Mouse (Mus musculus) thymus, adult 2 months (tissue): Measurements from ENCODE around the gene Gabrb1. TPM values are rescaled to one million over a fixed set of nuclear protein-coding genes. Genes with fewer than 3 reads are reported as not detected.

Source experiments
- DNase-seq: peaks from one replicate; pipeline ENCODE4 v3.0.0; 2021
- H3K27ac ChIP-seq: fragments of 200-500 bp; 2 replicates; pipeline ENCODE4 v1.5.1; 2012; ENCODE audit warnings: low read length, control low read depth; ENCODE audit not compliant: control insufficient read depth, insufficient read depth
- H3K27me3 ChIP-seq: fragments of 200-500 bp; 2 replicates; pipeline ENCODE4 v1.6.1; 2012; ENCODE audit warnings: mild to moderate bottlenecking, low read length, moderate library complexity, mixed read lengths; ENCODE audit not compliant: control insufficient read depth, insufficient read depth
- H3K36me3 ChIP-seq: fragments of 200-500 bp; 2 replicates; pipeline ENCODE4 v1.6.1; 2012; ENCODE audit warnings: mild to moderate bottlenecking, low read length, moderate library complexity; ENCODE audit not compliant: control insufficient read depth, insufficient read depth
- H3K4me1 ChIP-seq: fragments of 200-500 bp; replicated peaks from 2 replicates; pipeline ENCODE4 v1.6.1; 2012; ENCODE audit warnings: low read length; ENCODE audit not compliant: control insufficient read depth, insufficient read depth
- H3K4me3 ChIP-seq: fragments of 200-500 bp; 2 replicates; pipeline ENCODE4 v1.5.1; 2012; ENCODE audit warnings: mild to moderate bottlenecking, low read length, control low read depth, moderate library complexity; ENCODE audit not compliant: control insufficient read depth, insufficient read depth
- CTCF ChIP-seq: fragments of 200-500 bp; IDR thresholded peaks from 2 replicates; pipeline ENCODE4 v1.5.1; 2012; ENCODE audit warnings: mild to moderate bottlenecking, control low read depth, low read length, moderate library complexity, borderline replicate concordance; ENCODE audit not compliant: control insufficient read depth, poor library complexity, insufficient read depth; ENCODE audit errors: extremely low read depth
- POLR2A ChIP-seq: fragments of 200-500 bp; IDR thresholded peaks from 2 replicates; pipeline ENCODE4 v1.6.1; 2012; ENCODE audit warnings: mild to moderate bottlenecking, low read length, control low read depth, moderate library complexity; ENCODE audit not compliant: control insufficient read depth, poor library complexity, insufficient read depth; ENCODE audit errors: extremely low read depth
- WGBS: fragments of 180-500 bp; shearing (Covaris S2); methylation state at CpG from one replicate; pipeline ENCODE4 v1.1.7; 2018; 5-methylcytosine and 5-hydroxymethylcytosine counted together
- polyA plus RNA-seq: library from polyadenylated mRNA; depleted of rRNA; stranded (reverse); fragments of >200 nt; gene quantifications from 2 replicates; pipeline ENCODE4 v1.2.3, GENCODE M21; 2012

The Gabrb1 gene
- polyA plus RNA-seq, 1 experiment, result not detected

GRCm38 (mm10) chr5:72175050-72175449 lies 517.1 kb downstream of the Gabrb1 start:
- Histone ChIP-seq H3K27ac (no peak overlapping the region), H3K4me1 (no peaks in the 10 kb centered on the region), H3K36me3 (no peaks in the 10 kb centered on the region), H3K4me3 (no peak overlapping the region), H3K27me3 (no peaks in the 10 kb centered on the region)
- DNase-seq, result no peak
- WGBS, result 96% methylated on average over 4 of the region's 4 CpGs
- TF ChIP-seq POLR2A (no peak), CTCF (no peak)

DNA sequence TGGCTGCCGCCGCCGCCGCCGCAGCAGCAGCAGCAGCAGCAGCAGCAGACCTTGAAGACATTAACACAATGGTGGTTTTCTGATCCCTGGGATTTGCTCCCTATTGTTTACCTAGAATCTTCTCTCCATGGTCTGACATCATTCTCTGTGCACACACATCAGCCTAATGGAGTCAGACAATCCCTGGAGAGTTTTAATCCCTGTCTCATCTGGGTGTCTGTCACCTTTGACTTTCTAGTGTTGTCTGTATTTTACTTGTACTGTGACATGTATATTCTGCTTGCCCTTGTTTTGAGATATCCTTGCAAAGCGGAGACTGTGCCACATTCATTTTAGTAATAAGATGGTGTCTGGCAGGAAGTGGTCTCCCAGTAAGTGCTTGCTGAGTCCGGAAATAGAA lies 517.6 kb downstream of the Gabrb1 start:
- Histone ChIP-seq H3K4me1 (no peaks in the 10 kb centered on the region), H3K4me3 (no peak overlapping the region), H3K36me3 (no peaks in the 10 kb centered on the region), H3K27me3 (no peaks in the 10 kb centered on the region), H3K27ac (no peak overlapping the region)
- TF ChIP-seq CTCF, result no peak
- TF ChIP-seq POLR2A, result no peak
- 82% methylated on average over 7 of the region's 7 CpGs for WGBS
- DNase-seq, result no peak

DNA sequence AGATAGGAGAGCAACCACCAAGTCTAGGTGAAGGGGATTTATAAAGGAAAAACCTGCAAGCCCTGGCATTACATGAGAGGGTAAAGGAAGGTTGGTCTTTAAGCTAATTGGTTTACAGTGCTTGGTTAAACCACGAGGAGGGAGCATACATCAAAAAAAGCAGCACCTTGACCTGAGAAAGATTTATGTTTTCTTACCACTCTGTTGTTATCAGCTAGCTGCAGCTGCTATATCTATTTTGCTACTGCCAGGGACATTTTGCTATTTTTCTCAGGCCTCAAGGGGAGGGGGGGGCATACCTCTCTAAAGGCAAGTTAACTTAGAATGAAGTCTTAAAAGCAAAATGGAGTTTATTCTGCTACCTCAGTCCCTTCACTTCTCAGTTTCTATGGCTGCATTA lies 523.3 kb downstream of the Gabrb1 start:
- DNase-seq, result no peak
- Histone ChIP-seq H3K4me1 (peaks cover 12% of the 10 kb centered on the region), H3K36me3 (no peaks in the 10 kb centered on the region), H3K27ac (no peak overlapping the region), H3K27me3 (no peaks in the 10 kb centered on the region), H3K4me3 (no peak overlapping the region)
- TF ChIP-seq POLR2A (no peak), CTCF (no peak)
- 24% methylated on average over 1 of the region's 1 CpGs for WGBS

- 47% methylated on average over 4 of the region's 4 CpGs for WGBS
- no peaks in the 10 kb centered on the region for H3K27me3 ChIP-seq
- no peak overlapping the region for H3K27ac ChIP-seq
- H3K4me3 ChIP-seq, result no peak overlapping the region
- no peaks in the 10 kb centered on the region for H3K36me3 ChIP-seq
- DNase-seq, result peak; percentile 28
- no peak for TF ChIP-seq CTCF
- no peak for TF ChIP-seq POLR2A
- peaks cover 12% of the 10 kb centered on the region for H3K4me1 ChIP-seq
These were observed 524.9 kb downstream of the Gabrb1 start for GRCm38 (mm10) chr5:72182804-72183203.

DNA sequence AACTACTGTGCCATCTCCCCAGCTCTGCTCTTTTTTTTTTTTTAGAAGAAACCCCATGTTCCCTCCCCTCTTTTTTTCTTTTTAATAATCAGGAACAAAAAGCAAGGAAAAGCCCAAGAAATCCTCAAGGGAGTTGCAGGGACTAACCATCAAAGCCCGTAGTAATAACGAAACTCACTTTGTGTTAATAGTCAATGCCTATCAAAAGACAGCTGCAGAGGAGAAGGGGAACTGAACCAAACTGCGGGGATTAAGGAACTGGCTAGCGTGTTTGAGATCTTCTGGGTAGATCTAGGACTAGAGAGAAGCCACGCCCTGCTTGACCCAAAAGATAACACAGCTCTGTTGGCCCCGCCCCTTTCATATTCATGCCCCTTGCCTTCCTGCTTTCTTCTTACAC lies 526.0 kb downstream of the Gabrb1 start:
- no peak for TF ChIP-seq CTCF
- no peak for TF ChIP-seq POLR2A
- Histone ChIP-seq H3K4me3 (peak overlapping the region; percentile 6; the same call in 1 of the 2 replicates), H3K27me3 (no peaks in the 10 kb centered on the region), H3K27ac (no peak overlapping the region), H3K36me3 (no peaks in the 10 kb centered on the region), H3K4me1 (peaks cover 12% of the 10 kb centered on the region)
- 9% methylated on average over 6 of the region's 6 CpGs for WGBS
- DNase-seq, result no peak

DNA sequence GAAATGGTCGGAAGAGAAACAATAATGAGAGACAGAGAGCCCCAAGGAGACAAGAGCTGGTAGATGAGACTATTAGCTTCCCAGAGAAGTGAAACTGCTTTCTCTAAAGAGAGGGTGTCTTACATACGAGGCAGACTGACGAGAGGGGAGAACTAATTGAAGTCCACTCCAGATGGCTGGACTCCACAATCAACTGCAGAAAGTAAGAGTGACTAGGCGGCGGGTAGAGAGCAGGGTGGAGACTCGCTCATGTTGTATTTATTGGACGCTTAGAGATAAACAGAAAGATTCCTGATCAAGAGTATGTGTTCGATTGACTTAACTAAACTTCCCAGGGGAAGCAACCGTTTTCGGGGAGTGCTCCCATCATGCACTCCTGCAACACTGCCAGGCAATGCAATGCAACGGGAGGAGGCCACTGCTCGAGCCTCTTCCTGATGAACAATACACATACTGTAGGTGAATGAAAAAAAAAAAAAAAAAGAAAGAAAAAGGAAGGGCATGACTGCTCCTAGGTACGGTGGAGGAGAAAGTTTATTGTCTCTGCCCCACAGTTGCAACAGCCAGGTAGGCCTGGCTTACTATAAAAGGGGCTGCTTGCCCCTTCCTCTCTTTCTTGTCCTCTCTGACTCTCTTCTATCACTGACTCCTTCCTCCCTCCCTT lies 526.7 kb downstream of the Gabrb1 start:
- Histone ChIP-seq H3K4me3 (no peak overlapping the region), H3K27me3 (no peaks in the 10 kb centered on the region), H3K27ac (peak overlapping the region; percentile 29; the same call in 1 of the 2 replicates), H3K4me1 (peaks cover 12% of the 10 kb centered on the region), H3K36me3 (no peaks in the 10 kb centered on the region)
- no peak for DNase-seq
- TF ChIP-seq POLR2A (no peak), CTCF (no peak)
- WGBS, result 76% methylated on average over 13 of the region's 13 CpGs

DNA sequence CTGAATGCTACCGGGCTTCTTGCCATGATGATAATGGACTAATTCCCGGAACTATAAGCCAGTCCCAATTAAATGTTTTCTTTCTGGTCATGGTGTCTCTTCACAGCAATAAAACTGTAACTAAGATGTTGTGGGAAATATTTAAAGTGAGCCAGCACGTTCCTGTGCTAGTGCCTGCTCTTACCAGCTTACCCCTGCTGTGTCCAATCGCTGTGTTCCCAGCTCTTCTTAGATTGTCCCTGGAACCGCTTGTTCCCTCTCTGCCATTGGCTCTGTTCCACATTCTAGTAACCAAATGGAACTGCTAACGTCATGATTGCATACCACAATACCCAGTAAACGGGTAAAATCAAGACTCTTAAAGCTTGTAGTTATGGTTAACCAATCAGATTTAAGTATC lies 533.2 kb downstream of the Gabrb1 start:
- H3K36me3 ChIP-seq, result no peaks in the 10 kb centered on the region
- H3K4me1 ChIP-seq, result no peaks in the 10 kb centered on the region
- H3K27ac ChIP-seq, result no peak overlapping the region
- DNase-seq, result no peak
- no peaks in the 10 kb centered on the region for H3K27me3 ChIP-seq
- TF ChIP-seq POLR2A, result no peak
- TF ChIP-seq CTCF, result no peak
- WGBS, result 91% methylated on average over 7 of the region's 7 CpGs
- no peak overlapping the region for H3K4me3 ChIP-seq
